Mouse (Mus musculus): Measurements from ENCODE around the gene Dbt. TPM values are rescaled to one million over a fixed set of nuclear protein-coding genes. Genes with fewer than 3 reads are reported as not detected.
A peak's percentile ranks its signal among the peaks of the same experiment; 100 is the strongest.

Dbt gene
- polyA plus RNA-seq (2011; ENCODE audit: insufficient read depth, insufficient read length, low read depth, missing spikeins) = 34.4 and 37.6 TPM in 2 replicates

DNA sequence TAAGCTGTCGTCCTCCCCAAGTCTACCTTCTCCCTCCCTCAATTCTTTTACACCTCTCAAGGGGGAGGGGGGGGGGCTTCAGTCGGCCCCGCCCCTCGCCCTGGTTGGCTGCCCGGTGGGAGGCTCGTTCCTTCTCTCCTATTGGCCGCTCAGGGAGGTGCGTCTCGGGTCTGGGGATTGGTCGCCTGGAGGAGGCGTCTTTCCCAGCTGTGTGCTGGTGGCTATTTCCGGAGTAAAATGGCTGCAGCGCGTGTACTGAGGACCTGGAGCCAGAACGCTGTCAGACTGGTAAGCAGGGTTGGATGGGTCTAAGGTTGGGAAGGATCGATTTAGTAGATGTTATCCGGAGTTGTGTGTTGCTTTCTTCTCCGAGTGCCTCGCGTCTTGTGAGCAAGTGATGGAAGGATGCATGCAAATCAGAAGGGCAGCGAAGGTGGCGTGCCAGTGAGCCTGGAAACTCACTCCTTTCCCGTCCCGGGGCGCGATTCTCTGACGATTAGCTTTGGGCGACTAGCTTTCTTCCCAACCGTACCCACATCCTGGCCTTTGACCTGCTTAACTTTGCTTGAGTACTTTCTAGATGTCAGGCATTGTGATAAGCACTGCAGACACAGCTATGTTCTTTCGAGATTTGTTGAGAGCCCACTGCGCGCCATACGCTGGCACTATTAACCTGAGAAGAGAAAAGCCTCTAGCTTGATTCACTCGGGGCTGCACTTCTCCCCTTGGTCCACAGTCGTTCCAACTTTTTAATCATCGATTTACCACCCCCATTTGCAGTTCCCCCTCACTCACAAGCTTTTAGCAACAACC lies at the start of gene Dbt:
Gene Dbt, plus strand, starts transcription at position 167 of the 813 bp plus-strand sequence.
- no peaks in the 10 kb centered on the region for H3K9me3 ChIP-seq (replicated peaks; ENCODE audit: control insufficient read depth, insufficient read depth, low read length, poor library complexity, severe bottlenecking)
- no peaks in the 10 kb centered on the region for H3K4me1 ChIP-seq (ENCODE audit: control insufficient read depth, insufficient read depth, low read length)
- H3K36me3 ChIP-seq (ENCODE audit: control insufficient read depth, insufficient read depth, low read length, poor library complexity, severe bottlenecking) = no peaks in the 10 kb centered on the region
- H3K27ac ChIP-seq (ENCODE audit: insufficient read depth, low read length) = no peak within 1 kb of the TSS
- no peaks in the 10 kb centered on the region for H3K27me3 ChIP-seq (ENCODE audit: control insufficient read depth, insufficient read depth, low read length, poor library complexity, severe bottlenecking)
- peak within 1 kb of the TSS; percentile 38 for H3K9ac ChIP-seq (ENCODE audit: low read depth, poor library complexity, severe bottlenecking)
- TF ChIP-seq POLR2A (IDR thresholded peaks at IDR 0.05; ENCODE audit: insufficient read depth, low read length) (peak; percentile 80), CTCF (IDR thresholded peaks at IDR 0.05; ENCODE audit: low read depth, low read length) (no peak), EP300 (IDR thresholded peaks at IDR 0.05; ENCODE audit: insufficient read depth, low read depth, low read length) (no peak)
- peak within 1 kb of the TSS; percentile 99 for H3K4me3 ChIP-seq (ENCODE audit: low read depth, low read length)

DNA sequence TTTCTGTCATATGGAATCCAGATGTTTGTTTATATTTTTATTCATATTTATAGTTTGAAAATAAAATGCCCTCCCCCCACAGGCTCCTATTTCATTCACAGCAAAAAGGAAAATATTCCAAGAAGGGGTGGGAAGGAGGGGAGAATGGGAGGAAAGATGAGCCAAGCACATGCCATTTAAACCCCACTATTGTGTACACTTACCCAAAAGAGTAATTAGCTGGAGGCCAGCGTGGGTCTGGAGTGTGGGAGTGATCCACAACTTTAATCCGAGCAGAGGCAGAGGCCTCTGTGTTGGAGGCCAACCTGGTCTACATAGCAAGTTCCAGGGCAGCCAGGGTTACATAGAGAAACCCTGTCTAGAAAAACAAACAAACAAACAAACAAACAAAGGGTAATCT lies 48.6 kb upstream of the Dbt start:
- H3K9me3 ChIP-seq (replicated peaks; ENCODE audit: control insufficient read depth, insufficient read depth, low read length, poor library complexity, severe bottlenecking) = no peaks in the 10 kb centered on the region
- H3K4me3 ChIP-seq (ENCODE audit: low read depth, low read length) = no peak overlapping the region
- H3K9ac ChIP-seq (ENCODE audit: low read depth, poor library complexity, severe bottlenecking) = no peak overlapping the region
- H3K27ac ChIP-seq (ENCODE audit: insufficient read depth, low read length) = no peak overlapping the region
- no peaks in the 10 kb centered on the region for H3K36me3 ChIP-seq (ENCODE audit: control insufficient read depth, insufficient read depth, low read length, poor library complexity, severe bottlenecking)
- no peaks in the 10 kb centered on the region for H3K27me3 ChIP-seq (ENCODE audit: control insufficient read depth, insufficient read depth, low read length, poor library complexity, severe bottlenecking)
- no peaks in the 10 kb centered on the region for H3K4me1 ChIP-seq (ENCODE audit: control insufficient read depth, insufficient read depth, low read length)
- TF ChIP-seq EP300 (IDR thresholded peaks at IDR 0.05; ENCODE audit: insufficient read depth, low read depth, low read length) (no peak), POLR2A (IDR thresholded peaks at IDR 0.05; ENCODE audit: insufficient read depth, low read length) (no peak), CTCF (IDR thresholded peaks at IDR 0.05; ENCODE audit: low read depth, low read length) (no peak)

DNA sequence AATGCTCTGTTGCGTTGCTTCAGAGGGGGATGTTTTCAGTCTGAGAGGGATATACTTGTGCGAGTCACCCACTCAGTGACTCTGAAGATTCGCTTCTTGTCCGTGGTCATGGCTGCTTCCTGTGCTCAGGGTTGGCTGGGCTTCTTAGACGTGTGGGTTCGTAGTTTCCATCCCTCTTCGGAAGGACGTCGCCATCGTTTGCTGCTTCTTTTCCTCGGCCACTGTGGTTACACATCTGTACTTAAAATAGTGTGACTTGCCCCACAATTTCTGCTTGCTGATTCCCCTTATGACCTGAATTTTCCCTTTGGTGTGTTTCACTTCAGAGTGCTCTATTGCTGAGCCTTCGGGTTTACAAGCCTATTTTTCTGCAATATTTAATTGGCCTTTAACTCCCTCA lies 47.2 kb upstream of the Dbt start:
- Histone ChIP-seq H3K9me3 (replicated peaks; ENCODE audit: control insufficient read depth, insufficient read depth, low read length, poor library complexity, severe bottlenecking) (no peaks in the 10 kb centered on the region), H3K9ac (ENCODE audit: low read depth, poor library complexity, severe bottlenecking) (no peak overlapping the region), H3K27ac (ENCODE audit: insufficient read depth, low read length) (no peak overlapping the region), H3K4me1 (ENCODE audit: control insufficient read depth, insufficient read depth, low read length) (no peaks in the 10 kb centered on the region), H3K36me3 (ENCODE audit: control insufficient read depth, insufficient read depth, low read length, poor library complexity, severe bottlenecking) (no peaks in the 10 kb centered on the region), H3K4me3 (ENCODE audit: low read depth, low read length) (no peak overlapping the region), H3K27me3 (ENCODE audit: control insufficient read depth, insufficient read depth, low read length, poor library complexity, severe bottlenecking) (no peaks in the 10 kb centered on the region)
- TF ChIP-seq CTCF (IDR thresholded peaks at IDR 0.05; ENCODE audit: low read depth, low read length) (no peak), POLR2A (IDR thresholded peaks at IDR 0.05; ENCODE audit: insufficient read depth, low read length) (no peak), EP300 (IDR thresholded peaks at IDR 0.05; ENCODE audit: insufficient read depth, low read depth, low read length) (no peak)

- TF ChIP-seq EP300 (IDR thresholded peaks at IDR 0.05; ENCODE audit: insufficient read depth, low read depth, low read length) (no peak), CTCF (IDR thresholded peaks at IDR 0.05; ENCODE audit: low read depth, low read length) (no peak), POLR2A (IDR thresholded peaks at IDR 0.05; ENCODE audit: insufficient read depth, low read length) (no peak)
- H3K4me3 ChIP-seq (ENCODE audit: low read depth, low read length) = no peak overlapping the region
- H3K9ac ChIP-seq (ENCODE audit: low read depth, poor library complexity, severe bottlenecking) = no peak overlapping the region
- no peaks in the 10 kb centered on the region for H3K4me1 ChIP-seq (ENCODE audit: control insufficient read depth, insufficient read depth, low read length)
- H3K36me3 ChIP-seq (ENCODE audit: control insufficient read depth, insufficient read depth, low read length, poor library complexity, severe bottlenecking) = no peaks in the 10 kb centered on the region
- no peaks in the 10 kb centered on the region for H3K9me3 ChIP-seq (replicated peaks; ENCODE audit: control insufficient read depth, insufficient read depth, low read length, poor library complexity, severe bottlenecking)
- no peaks in the 10 kb centered on the region for H3K27me3 ChIP-seq (ENCODE audit: control insufficient read depth, insufficient read depth, low read length, poor library complexity, severe bottlenecking)
- H3K27ac ChIP-seq (ENCODE audit: insufficient read depth, low read length) = no peak overlapping the region
These were observed 38.3 kb upstream of the Dbt start for GRCm38 (mm10) chr3:116474602-116475001.

DNA sequence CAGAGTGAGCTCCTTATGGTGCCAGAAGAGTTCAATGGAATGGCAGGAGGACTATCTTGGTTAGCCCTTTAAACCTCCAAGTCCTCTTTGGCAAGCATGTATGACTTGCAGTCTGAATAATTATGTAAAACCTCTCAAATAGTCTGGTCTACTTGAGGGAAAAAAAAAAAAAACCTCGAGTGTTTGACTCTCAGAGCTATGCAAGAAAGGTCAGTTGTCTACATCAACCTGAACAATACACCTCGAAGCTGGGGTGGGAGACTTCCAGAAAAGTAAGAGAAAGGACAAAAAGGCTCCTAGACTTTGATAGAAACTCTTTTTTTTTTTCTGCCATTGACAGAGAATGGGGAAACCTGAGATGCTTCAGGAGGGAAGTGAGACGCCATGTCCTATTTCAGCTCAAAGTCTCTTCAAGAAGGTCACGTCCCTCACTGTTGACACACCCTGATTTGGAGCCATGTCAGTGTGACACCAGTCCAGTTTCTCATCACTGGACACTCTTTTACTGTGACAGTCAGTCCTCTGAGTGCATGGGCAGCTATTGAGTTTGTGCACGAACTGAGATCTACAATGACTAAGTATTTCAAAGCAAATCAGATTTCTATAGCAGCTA lies 36.1 kb upstream of the Dbt start:
- Histone ChIP-seq H3K36me3 (ENCODE audit: control insufficient read depth, insufficient read depth, low read length, poor library complexity, severe bottlenecking) (no peaks in the 10 kb centered on the region), H3K27me3 (ENCODE audit: control insufficient read depth, insufficient read depth, low read length, poor library complexity, severe bottlenecking) (no peaks in the 10 kb centered on the region), H3K9me3 (replicated peaks; ENCODE audit: control insufficient read depth, insufficient read depth, low read length, poor library complexity, severe bottlenecking) (no peaks in the 10 kb centered on the region), H3K4me1 (ENCODE audit: control insufficient read depth, insufficient read depth, low read length) (peaks cover 2% of the 10 kb centered on the region), H3K9ac (ENCODE audit: low read depth, poor library complexity, severe bottlenecking) (no peak overlapping the region), H3K4me3 (ENCODE audit: low read depth, low read length) (no peak overlapping the region), H3K27ac (ENCODE audit: insufficient read depth, low read length) (no peak overlapping the region)
- TF ChIP-seq EP300 (IDR thresholded peaks at IDR 0.05; ENCODE audit: insufficient read depth, low read depth, low read length) (no peak), POLR2A (IDR thresholded peaks at IDR 0.05; ENCODE audit: insufficient read depth, low read length) (no peak), CTCF (IDR thresholded peaks at IDR 0.05; ENCODE audit: low read depth, low read length) (no peak)

DNA sequence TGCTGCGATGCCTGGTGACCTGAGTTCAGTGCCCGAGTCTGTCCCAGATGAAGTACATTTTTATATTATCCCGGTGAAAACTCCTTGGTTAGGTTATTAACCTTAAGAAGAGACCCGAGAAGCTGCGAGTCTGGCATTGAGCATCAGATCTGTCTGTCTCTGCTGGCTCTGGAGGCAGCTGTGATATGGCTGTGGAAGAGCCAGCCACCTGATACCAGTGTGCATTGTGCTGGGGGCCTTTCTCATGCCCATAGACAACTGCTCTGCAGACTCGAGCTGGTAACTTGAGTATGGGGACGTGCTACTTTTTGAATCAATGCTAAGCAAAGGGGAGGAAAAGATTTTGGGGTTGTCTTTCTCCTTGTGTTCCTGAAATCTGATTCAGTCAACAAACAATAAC lies 35.5 kb upstream of the Dbt start:
- no peak overlapping the region for H3K9ac ChIP-seq (ENCODE audit: low read depth, poor library complexity, severe bottlenecking)
- no peaks in the 10 kb centered on the region for H3K9me3 ChIP-seq (replicated peaks; ENCODE audit: control insufficient read depth, insufficient read depth, low read length, poor library complexity, severe bottlenecking)
- no peak overlapping the region for H3K4me3 ChIP-seq (ENCODE audit: low read depth, low read length)
- H3K36me3 ChIP-seq (ENCODE audit: control insufficient read depth, insufficient read depth, low read length, poor library complexity, severe bottlenecking) = no peaks in the 10 kb centered on the region
- TF ChIP-seq CTCF (IDR thresholded peaks at IDR 0.05; ENCODE audit: low read depth, low read length) (no peak), EP300 (IDR thresholded peaks at IDR 0.05; ENCODE audit: insufficient read depth, low read depth, low read length) (no peak), POLR2A (IDR thresholded peaks at IDR 0.05; ENCODE audit: insufficient read depth, low read length) (no peak)
- H3K27ac ChIP-seq (ENCODE audit: insufficient read depth, low read length) = no peak overlapping the region
- no peaks in the 10 kb centered on the region for H3K27me3 ChIP-seq (ENCODE audit: control insufficient read depth, insufficient read depth, low read length, poor library complexity, severe bottlenecking)
- H3K4me1 ChIP-seq (ENCODE audit: control insufficient read depth, insufficient read depth, low read length) = peaks cover 2% of the 10 kb centered on the region

All from ES-Bruce4 (cell line).